Mouse (Mus musculus) T-helper 2 cell (primary cell): ENCODE measurements around the gene Polr3h.

Experiments
- in situ Hi-C: fragments of 300-600 bp; cut with MboI, MseI; formaldehyde crosslinking; loops from one replicate; pipeline ENCODE4 v1.15.1; 2025; ENCODE audit warnings: high pct_unique_total_duplicates

Polr3h gene

DNA sequence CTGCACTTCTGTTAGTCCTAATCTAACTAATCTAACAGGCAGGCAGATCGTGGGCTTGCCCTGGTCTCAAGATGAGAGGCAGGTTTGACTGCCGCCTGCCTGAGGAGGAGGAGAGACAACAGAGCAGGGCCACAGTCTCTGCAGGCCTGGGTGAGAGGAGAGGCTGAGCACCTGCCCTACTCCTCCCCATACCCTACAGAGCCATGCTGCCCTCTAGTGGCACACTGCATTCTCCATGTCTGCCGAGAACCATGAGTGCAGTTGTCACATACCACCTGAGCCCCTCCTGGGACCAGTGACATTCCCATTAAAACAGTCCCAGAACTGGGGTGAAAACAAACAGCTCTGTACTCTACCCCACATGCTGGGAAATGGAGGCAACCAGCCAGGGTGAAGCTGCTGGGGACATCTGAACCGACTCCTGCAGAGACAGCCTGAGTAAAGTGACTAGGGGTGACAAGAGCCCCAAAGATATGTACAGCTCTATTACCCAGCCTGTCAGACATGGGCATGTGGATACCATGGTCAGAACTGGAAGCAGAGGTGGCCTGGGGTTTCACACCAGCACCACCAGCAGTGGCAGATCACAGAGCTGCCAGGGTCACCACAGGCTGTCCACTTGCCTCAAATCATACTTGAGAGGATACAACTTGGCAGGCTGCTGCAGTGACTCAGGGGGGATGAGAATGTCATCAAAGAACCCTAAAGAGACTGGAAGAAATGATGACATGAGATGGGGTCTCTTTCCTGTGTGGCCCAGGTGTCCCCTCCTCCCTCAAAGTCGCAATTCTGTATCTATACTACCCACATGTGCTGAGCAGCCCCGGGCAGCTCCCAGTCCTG is 8.2 kb downstream of the Polr3h start:
- in situ Hi-C loops: no loop called here

DNA sequence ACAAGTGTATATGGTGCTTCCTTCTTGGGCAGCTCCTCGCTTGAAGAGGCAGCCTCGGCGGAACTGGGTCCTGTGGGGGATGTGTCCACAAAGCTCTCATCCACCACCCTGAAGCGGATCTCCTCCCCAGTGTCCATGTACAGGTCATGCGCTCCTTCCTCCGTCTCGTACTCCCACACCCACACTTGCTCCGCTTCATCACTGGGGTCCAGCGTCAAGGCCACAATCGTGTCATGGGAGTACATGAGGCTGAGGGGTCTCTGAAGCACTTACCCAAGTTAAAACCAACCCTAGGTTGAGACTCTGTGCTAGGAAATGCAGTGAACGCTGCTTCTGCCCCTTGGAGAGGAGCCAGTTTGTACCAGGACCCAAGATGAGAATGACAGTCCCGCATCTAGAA is 8.8 kb downstream of the Polr3h start:
- in situ Hi-C loops: no loop called here

DNA sequence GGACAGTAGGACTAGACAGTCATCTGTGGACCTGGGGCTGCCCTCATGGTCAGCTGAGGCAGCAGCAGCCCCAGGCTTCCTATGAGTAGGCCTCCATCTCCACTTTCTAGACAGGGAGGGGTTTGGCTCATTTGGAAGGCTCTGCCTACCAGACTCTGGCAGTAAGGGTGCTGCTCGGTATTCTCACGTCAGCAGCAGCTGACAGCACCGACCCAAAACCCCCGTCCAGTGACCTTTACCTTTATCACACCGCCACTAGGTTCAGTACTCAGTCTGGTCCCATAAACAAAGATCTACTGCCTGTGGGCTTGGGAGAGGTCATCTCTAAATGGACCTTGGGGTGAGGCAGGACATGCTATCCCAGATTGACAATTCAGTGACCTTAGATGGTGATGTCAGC is 10.4 kb downstream of the Polr3h start:
- in situ Hi-C loops: no loop called here

DNA sequence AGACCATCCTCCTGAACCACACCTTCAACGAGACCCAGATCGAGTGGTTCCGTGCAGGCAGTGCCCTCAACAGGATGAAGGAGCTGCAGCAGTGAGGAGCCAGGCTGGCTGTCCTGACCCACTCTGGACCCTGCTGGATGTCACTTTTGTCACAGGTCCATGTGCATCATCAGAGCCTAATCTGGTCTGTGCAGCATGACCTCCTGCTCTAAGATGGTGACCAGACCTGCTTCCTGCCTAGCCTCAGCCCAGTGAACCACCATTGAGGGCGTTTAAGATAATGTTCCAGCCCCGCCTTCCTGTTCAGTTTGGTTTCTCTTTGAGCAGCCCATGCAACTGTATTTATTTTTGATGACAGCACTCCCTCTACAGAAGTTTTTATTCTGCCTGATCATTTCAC is 11.4 kb downstream of the Polr3h start:
- in situ Hi-C loops: no loop called here

DNA sequence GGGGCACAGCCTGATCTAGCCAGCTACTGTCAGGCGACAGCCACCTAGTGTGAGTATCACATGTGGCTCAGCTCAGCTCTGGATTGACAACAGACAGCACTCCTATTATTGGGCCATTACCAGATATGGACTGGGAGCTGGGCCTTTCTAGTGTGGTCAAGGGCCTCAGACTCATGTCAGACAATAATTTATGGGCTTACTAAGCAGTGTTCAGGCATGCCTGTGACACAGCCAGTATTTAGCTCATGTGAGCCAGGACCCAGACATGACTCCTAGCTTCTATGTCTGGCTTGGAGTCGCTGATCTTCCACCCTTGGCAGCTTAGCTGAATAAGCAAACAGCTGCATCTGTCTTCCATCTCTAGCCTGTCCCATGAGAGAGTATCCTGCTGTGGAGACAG is 13.5 kb downstream of the Polr3h start:
- in situ Hi-C loops: no loop called here

DNA sequence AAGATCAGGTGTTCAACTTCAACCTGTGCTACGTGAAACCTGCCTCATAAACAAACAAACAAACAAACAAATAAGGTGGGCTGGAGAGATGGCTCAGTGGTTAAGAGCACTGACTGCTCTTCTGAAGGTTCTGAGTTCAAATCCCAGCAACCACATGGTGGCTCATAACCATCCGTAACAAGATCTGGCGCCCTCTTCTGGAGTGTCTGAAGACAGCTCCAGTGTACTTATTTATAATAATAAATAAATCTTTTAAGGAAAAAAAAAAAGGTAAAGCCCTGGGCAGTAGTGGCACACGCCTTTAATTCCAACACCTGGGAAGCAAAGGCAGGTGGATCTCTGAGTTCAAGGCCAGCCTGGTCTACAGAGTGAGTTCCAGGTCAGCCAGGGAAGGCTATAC is 17.3 kb downstream of the Polr3h start:
- in situ Hi-C loops: loop anchor here (5.0 kb wide), 1 partner anchor 76 kb away; no protein-coding TSS in a partner anchor

DNA sequence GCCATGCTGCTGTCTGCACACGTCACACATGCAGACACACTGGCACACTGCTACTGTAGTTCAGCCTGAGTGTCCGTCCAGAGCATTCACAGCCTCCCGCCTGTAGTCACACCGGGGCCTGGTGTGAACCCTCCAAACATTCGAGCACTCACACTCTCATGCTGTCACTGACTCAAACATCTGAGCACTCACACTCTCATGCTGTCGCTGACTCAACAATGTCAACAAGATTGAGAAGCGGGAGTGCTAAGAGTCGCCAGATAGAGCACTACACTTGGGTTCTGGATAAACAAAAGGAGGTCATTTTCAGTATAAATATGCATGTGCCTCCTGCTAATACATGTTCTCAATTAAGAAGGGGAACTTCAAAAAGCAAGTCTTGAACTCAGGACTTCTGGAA is 18.1 kb downstream of the Polr3h start:
- in situ Hi-C loops: loop anchor here (5.0 kb wide), 1 partner anchor 76 kb away; no protein-coding TSS in a partner anchor

DNA sequence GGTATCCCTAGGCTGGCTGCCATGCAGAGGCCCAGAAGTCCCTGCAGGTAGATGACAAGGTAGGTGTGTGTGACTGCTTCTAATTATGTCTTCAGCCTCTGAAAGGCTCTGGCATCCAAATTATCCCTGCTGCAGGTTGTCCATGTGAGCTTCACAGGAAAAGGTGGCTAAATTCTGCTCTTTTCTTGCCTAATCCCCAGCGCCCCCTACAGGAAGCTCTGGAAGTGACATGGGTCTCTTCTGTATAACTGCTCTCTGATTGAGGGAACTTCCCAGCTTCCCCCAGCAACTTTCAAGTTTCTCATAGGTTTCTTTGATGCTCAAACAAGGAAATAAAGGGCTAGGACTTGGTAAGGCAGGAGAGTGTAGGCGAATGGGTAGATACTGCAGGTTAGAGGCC is 21.1 kb downstream of the Polr3h start:
- in situ Hi-C loops: loop anchor here (5.0 kb wide), 1 partner anchor 73 kb away; no protein-coding TSS in a partner anchor

DNA sequence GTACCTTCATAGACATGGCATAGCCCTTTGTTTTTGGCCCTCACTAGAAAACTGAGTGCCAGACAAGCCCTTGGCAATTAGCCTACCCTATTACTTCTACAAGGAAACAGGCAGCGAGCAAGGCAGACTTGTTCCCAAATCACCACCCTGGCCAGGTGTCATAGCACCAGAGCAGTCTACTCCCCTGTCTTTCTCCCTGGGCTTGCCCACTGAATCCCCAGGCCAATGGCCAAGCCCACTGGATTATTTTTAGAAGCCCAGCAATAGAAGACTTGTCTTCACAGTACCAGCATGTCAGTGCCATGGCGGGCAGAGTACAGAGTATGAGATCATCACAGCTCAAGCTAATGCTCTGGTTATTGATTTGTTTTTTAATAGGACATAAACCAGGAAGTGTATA is 27.3 kb downstream of the Polr3h start:
- in situ Hi-C loops: no loop called here

DNA sequence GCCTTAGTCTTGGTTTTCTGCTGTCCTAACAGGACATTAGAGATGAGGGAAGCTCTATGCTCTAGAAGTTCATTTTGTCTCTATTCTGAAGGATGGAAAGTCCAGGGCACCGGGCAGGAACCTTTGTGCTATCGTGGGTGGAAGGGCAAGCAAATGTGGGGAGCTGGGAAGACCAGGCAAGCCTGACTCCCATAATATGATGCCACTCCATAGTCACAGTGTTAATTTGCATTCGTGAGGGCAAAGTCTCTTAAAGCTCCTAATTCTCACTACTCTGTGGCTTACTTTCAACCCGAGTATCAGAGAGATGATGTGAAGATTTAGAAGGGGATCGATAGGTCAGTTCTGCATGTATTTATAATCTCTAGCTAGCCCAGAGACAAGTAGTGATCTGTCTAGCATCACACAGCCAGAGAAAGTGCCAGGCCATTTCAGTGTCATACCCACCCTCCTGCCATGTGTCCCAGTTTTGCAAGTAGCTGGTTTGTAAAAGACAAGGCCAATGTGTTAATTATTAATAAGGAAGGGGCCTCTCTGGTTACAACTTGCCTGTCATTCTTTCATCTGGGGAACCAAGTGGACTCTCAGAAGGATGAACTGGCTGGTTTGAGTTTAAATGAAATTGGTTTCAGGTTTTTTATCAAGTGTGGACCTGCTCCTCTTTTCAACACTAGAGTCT is 28.3 kb downstream of the Polr3h start:
- in situ Hi-C loops: no loop called here

DNA sequence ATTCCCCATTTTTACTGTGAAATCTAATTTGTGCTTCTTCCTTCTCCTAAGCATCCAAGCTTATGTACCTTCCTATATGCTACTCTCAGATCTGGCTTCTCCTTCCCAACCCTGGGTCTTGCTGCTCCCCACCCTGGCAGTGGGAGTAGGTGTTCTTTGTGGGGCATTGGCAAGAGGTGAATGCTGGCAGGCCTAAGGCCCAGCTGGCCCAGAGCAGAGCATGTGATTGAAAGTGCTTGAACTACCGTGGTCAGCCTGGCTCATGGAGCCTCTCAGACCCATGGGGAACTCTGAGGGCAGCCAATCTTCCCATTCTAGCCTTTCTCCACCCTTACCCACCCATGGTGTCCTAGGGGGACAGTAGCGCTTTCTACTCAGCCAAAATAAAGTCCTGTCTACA is 29.6 kb downstream of the Polr3h start:
- in situ Hi-C loops: no loop called here

DNA sequence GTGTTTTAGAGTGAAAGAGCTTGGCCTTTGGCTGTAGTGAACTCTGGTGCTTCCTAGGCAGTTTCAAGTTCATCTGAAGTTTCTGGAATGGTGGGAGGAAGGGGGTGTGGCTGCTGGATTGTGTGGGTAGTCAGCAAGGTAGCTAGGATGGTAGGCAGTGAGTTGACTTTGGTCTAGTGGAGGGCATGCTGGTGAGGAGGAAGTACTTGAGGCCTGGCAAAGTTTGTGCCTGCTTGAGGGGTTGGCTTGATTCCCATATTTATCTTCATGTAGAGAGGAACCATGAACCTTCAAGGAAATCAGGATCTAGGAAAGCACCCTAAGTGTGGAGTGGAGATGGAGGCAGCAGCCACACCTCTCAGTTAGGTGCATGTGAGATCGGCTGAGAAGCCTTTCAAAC is 32.0 kb downstream of the Polr3h start:
- in situ Hi-C loops: no loop called here

DNA sequence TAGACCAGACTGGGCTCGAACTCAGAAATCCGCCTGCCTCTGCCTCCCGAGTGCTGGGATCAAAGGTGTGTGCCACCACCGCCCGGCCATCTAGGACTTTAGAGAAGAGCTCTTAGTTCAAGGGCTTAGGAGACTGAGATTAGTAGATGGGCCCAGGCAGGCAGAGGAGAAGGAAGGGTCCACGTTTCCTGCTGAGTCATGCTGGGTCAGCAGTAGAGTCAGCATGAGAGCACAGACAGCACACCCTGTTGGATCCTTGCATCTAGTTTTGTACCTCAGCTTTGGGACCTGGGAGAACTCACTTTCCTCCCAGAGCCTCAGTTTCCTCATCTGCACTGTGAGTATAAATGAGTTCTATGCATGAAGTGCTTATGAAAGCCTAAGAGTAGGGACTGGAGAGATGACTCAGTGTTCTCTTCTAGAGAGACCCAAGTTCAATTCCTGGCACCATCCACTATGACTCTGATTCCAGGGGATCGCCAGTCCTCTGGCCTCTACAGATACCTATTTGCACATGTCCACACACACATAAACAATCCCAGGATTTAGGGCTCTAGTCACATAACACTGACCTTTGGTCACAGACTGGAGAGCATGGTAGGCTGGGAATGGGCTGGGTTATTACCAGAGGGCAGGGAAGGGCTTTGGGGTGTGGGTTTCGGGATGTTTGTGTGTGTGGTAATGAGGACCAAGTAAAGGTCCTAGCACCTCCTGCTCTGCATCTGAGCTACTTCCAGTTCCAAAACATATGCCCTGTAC is 34.0 kb downstream of the Polr3h start:
- in situ Hi-C loops: no loop called here

DNA sequence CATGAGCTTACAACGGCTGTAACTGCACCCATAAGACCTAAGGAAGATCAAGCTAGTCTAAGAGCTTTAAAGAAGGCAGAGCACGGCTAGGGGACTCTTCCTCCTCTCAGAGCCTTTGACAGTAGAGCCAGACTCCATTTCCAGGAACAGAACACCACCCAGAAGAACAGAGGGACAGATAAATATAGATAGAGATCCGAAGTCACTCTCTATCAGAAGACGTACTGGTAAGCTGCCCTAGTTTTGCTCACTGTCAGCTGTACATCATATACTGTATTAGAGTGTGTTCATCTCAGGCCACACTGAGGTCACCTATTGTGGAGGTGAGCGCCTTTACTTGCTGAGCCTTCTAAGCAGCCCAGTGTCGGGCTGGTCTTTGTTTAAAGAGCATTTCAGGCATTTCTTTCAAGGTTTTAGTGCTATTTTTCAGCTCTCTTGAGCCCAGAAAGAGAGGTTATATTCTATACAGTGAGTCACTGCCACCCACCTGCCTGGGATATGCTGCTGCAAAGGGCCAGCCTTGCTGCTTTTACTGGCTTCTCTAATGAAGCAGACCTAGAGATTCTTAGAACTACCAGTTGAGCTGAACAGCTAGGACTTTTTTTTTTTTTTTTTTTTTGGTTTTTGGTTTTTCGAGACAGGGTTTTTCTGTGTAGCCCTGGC is 34.8 kb downstream of the Polr3h start:
- in situ Hi-C loops: no loop called here

DNA sequence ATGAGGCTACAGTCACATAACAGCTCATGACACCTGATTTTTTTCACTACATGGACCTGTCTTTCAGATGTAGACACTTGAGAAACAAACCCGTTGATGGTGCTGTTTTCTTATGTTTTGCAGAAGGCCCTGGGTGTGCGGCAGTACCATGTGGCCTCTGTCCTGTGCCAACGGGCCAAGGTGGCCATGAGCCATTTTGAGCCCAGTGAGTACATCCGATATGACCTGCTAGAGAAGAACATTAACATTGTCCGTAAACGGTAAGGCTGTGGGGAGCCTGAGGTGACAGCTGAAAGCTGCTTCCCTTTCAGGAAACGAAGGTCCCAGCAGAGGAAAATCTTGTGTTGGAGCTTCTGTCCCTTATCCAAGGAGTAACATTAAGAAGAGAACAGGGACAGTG is 36.9 kb downstream of the Polr3h start:
- in situ Hi-C loops: no loop called here

DNA sequence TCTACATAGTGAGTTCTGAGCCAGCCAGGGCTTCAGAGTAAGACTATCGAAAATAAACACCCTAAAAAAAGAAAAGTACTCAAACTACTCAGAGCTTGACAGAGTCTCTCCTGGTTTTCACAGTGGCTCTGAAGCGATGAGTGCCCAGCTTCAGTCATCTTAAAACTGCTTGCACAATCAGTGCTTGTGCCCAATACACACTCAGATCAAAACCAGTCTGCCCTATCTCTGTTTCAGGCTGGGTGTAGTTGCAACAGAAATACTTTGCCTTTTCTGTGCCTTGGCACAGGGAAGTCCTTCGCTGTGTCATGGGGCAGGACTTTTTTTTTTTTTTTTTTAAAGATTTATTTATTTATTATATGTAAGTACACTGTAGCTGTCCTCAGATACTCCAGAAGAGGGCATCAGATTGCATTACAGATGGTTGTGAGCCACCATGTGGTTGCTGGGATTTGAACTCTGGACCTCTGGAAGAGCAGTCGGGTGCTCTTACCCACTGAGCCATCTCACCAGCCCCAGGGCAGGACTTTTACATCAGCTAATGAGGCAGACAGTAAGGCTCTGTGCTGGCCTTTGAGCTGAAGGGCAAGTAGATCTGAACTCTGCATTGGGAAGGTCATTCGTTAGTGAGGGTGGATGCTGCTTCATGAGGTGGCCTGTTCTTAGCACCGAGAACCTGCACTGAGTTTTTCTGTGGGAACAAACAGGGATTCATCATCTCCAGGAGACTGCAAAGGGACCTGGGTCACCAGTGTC is 39.1 kb downstream of the Polr3h start:
- in situ Hi-C loops: no loop called here

DNA sequence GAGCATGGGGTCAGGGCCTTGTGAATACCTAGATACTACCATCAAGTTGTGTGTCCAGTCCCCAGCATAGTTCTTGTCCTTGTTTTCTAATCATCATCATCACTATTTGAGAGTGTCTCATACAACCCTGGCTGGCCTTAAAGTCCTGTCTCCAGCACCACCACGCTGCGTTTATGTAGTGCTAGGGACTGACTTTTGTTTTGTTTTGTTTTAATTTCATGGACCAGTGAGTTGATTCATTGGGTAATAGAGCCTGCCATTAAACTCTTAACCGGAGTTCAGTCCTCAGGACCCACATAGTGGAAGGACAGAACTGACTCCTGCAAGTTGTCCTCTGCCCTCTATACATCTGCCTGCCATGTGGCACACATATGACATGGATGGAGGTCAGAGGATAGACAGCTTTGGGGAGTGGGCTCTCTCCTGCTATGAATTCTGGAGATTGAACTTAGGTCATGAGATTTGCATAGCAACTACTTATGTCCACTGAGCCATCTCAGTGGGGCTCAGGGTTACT is 40.6 kb downstream of the Polr3h start:
- in situ Hi-C loops: no loop called here

DNA sequence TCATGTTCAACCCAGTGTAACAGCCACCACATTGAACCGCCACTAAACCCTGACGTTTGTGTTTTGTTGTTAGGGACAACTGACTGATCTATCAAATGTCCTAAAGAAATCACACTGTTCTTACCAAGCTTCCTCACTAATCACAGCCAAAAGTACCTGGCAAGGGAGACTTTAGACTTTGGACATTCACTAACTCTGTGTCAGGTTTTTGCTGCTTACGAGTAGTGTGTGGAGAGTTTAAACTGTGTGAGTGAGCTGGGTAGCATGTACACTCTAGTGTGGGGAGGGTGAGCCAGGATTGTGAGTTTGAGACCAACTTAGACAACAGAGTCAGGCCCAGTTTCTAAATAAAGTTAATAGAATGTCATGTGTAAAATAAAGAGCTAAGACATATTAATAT is 43.7 kb downstream of the Polr3h start:
- in situ Hi-C loops: no loop called here

DNA sequence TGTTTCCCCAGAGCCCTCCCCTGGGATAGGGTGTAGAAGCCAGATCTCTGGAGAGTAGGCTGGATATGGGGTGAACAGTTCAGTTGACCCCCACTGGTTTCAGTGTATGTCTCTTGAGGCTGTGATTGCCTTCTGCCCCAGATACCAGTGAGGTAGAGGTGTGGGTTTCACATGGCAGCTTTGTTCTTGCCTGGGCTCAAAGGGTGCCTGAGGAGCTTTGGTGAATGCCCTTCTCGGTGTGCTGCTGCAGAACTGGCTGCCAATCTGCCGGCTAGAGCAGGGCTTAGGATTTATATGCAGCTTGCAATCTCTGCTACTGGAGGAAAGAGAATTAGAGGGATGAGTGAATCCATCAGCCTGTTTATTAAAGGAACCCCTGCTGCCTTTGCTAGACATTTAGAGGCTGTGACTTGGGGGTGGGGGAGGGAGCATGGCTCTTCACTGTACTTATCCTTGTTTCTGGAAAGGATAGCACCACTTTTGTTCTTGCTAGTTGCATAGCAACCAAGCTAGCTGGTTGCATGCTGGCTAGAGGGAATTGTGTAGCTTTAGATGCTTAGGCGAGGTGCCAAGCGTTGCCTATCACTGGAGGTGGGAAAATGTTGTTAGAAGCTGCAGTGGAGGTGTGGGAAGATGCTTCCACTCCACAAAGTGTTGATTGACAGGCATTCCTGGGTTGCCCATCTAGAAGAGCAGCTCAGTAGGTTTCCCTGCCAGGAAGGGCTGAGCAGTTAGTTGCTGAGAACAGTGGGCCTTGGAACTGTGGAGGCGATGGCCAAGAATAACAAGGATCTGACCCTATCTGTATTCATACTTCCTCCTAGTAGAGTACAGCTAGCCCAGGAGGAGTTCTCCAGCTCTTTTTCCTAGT is 46.3 kb downstream of the Polr3h start:
- in situ Hi-C loops: no loop called here
